14 mouse cellular contexts compared by ENCODE assay signal in genomic region chr13:53466189-53466866, GRCm38 (mm10). TPM values are rescaled to one million over a fixed set of nuclear protein-coding genes. Genes with fewer than 3 reads are reported as not detected.
A peak's percentile ranks its signal among the peaks of the same experiment; 100 is the strongest.
DNase-seq lines count a peak whose midpoint lies in the region; ATAC-seq and TF ChIP-seq lines count a peak whose summit lies in the region.
"Had no signal": no experiment of that assay in that cellular context is flagged by ENCODE, and none has a peak within 500 bp of the region (broad histone marks: within the 10 kb centered on the region; RNA-seq: fewer than 3 reads in every experiment).

No protein-coding gene starts in this region.

- 13% methylated on average over 18 of the region's 18 CpGs for WGBS in heart, embryonic 13.5 days
- WGBS in heart, adult 2 months: 16% methylated on average over 18 of the region's 18 CpGs
- 2% methylated on average over 18 of the region's 18 CpGs for WGBS in hindbrain, embryonic 10.5 days
- WGBS in limb, embryonic 14.5 days: 7% methylated on average over 18 of the region's 18 CpGs

- no peak for TF ChIP-seq CTCF in heart, adult 2 months (IDR thresholded peaks at IDR 0.05)

- no peaks in the 10 kb centered on the region for H3K36me3 ChIP-seq in heart, embryonic 13.5 days
- no peaks in the 10 kb centered on the region for H3K36me3 ChIP-seq in heart, adult 2 months (ENCODE audit: control insufficient read depth, insufficient read depth, low read length)
- peaks cover 5% of the 10 kb centered on the region; the same call in 1 of the 2 replicates for H3K36me3 ChIP-seq in hindbrain, embryonic 10.5 days
- no peaks in the 10 kb centered on the region for H3K36me3 ChIP-seq in limb, embryonic 14.5 days (ENCODE audit: control insufficient read depth, insufficient read depth, low read length)
- H3K36me3 ChIP-seq: intestine, embryonic 15.5 days; liver, embryonic 15.5 days had no signal

- intact Hi-C loops in heart, adult 2 months (cut with DNase I): loop anchor here (5.0 kb wide), 1 partner anchor 126 kb away; no protein-coding TSS in a partner anchor
- intact Hi-C loops in left cerebral cortex, postnatal 4 days (cut with DNase I): loop anchor here (10.0 kb wide), 1 partner anchor 128 kb away; no protein-coding TSS in a partner anchor

- DNase-seq in heart, adult 2 months: no peak
- DNase-seq in embryo, embryonic 9.5 days (ENCODE audit: extremely low spot score): peak; percentile 46
- DNase-seq in hindbrain, embryonic 10.5 days (ENCODE audit: low spot score): peak; percentile 43
- no peak for DNase-seq in limb, embryonic 14.5 days (ENCODE audit: low spot score)
- no peak for DNase-seq in spleen, postnatal 4 days (ENCODE audit: low spot score in 2 of 2)
- no peak for DNase-seq in kidney, adult 9 months
- DNase-seq in left cerebral cortex, postnatal 4 days: no peak
- DNase-seq: cerebellum, adult 9-11 months; gastrocnemius, adult 2 months; kidney, postnatal 4 days had no signal

- no peaks in the 10 kb centered on the region for H3K9me3 ChIP-seq in heart, embryonic 13.5 days
- no peaks in the 10 kb centered on the region for H3K9me3 ChIP-seq in hindbrain, embryonic 10.5 days
- H3K9me3 ChIP-seq in limb, embryonic 14.5 days (ENCODE audit: control insufficient read depth, low read length): no peaks in the 10 kb centered on the region
- H3K9me3 ChIP-seq: intestine, embryonic 15.5 days; liver, embryonic 15.5 days had no signal

- TF ChIP-seq EP300 in heart, adult 2 months (IDR thresholded peaks at IDR 0.05; ENCODE audit: insufficient read depth, low read depth, low read length): no peak

- no peak for TF ChIP-seq POLR2A in heart, adult 2 months (IDR thresholded peaks at IDR 0.05; ENCODE audit: insufficient read depth, low read depth, low read length)
- TF ChIP-seq POLR2A in limb, embryonic 14.5 days (IDR thresholded peaks at IDR 0.05; ENCODE audit: borderline replicate concordance, extremely low read depth, insufficient read depth, insufficient read length): no peak

- H3K4me2 ChIP-seq in heart, embryonic 13.5 days: peak overlapping the region; percentile 66
- H3K4me2 ChIP-seq in limb, embryonic 14.5 days (replicated peaks; ENCODE audit: low read depth, low read length, severe bottlenecking): peak overlapping the region; percentile 44
- H3K4me2 ChIP-seq: intestine, embryonic 15.5 days; liver, embryonic 15.5 days had no signal

- no peak for ATAC-seq in heart, embryonic 13.5 days (ENCODE audit: extremely low read depth, insufficient number of reproducible peaks, low FRiP score, low TSS enrichment)
- ATAC-seq in limb, embryonic 14.5 days (ENCODE audit: low FRiP score, low read depth): no peak
- ATAC-seq: intestine, embryonic 15.5 days had no signal

- H3K79me2 ChIP-seq in heart, adult 2 months (replicated peaks; ENCODE audit: control insufficient read depth, insufficient read depth, low read length): no peaks in the 10 kb centered on the region

- peaks cover 99% of the 10 kb centered on the region for H3K27me3 ChIP-seq in heart, embryonic 13.5 days (replicated peaks)
- peaks cover 8% of the 10 kb centered on the region; the same call in 1 of the 2 replicates for H3K27me3 ChIP-seq in heart, adult 2 months (ENCODE audit: control insufficient read depth, insufficient read depth, low read length)
- H3K27me3 ChIP-seq in hindbrain, embryonic 10.5 days (ENCODE audit: insufficient read depth, poor library complexity, severe bottlenecking): peaks cover 100% of the 10 kb centered on the region
- peaks cover 72% of the 10 kb centered on the region for H3K27me3 ChIP-seq in limb, embryonic 14.5 days (ENCODE audit: control insufficient read depth, insufficient read depth, low read length)

- H3K27ac ChIP-seq in heart, embryonic 13.5 days (replicated peaks): no peak overlapping the region
- no peak overlapping the region for H3K27ac ChIP-seq in heart, adult 2 months
- peak overlapping the region; percentile 89 for H3K27ac ChIP-seq in hindbrain, embryonic 10.5 days
- no peak overlapping the region for H3K27ac ChIP-seq in limb, embryonic 14.5 days (replicated peaks; ENCODE audit: low read depth, low read length)
- H3K27ac ChIP-seq: gastrocnemius, adult 2 months; intestine, embryonic 15.5 days; liver, embryonic 15.5 days had no signal

- H3K9ac ChIP-seq in heart, embryonic 13.5 days: peak overlapping the region; percentile 70
- no peak overlapping the region for H3K9ac ChIP-seq in heart, adult 2 months (ENCODE audit: low read depth, low read length)
- H3K9ac ChIP-seq in limb, embryonic 14.5 days (ENCODE audit: low read depth, low read length, severe bottlenecking): peak overlapping the region; percentile 28; the same call in 1 of the 2 replicates
- H3K9ac ChIP-seq: intestine, embryonic 15.5 days; liver, embryonic 15.5 days had no signal

- H3K4me1 ChIP-seq in heart, embryonic 13.5 days: peaks cover 48% of the 10 kb centered on the region
- no peaks in the 10 kb centered on the region for H3K4me1 ChIP-seq in heart, adult 2 months (ENCODE audit: control insufficient read depth, insufficient read depth, low read length)
- peaks cover 86% of the 10 kb centered on the region for H3K4me1 ChIP-seq in hindbrain, embryonic 10.5 days (replicated peaks)
- peaks cover 11% of the 10 kb centered on the region for H3K4me1 ChIP-seq in limb, embryonic 14.5 days (ENCODE audit: control insufficient read depth, insufficient read depth, low read length)
- H3K4me1 ChIP-seq: liver, embryonic 15.5 days had no signal

- H3K4me3 ChIP-seq in heart, embryonic 13.5 days: peak overlapping the region; percentile 44
- H3K4me3 ChIP-seq in heart, adult 2 months: no peak overlapping the region
- H3K4me3 ChIP-seq in hindbrain, embryonic 10.5 days: peak overlapping the region; percentile 54
- H3K4me3 ChIP-seq in limb, embryonic 14.5 days (replicated peaks; ENCODE audit: low read length): peak overlapping the region; percentile 22
- H3K4me3 ChIP-seq: gastrocnemius, adult 2 months; intestine, embryonic 15.5 days; liver, embryonic 15.5 days had no signal

RNA-seq across cellular contexts. Expression of gene Msx2, which starts 6.5 kb away (rescaled TPM):
- polyA plus RNA-seq in heart, embryonic 13.5 days (2015; fragmentation: Nextera tagmentation; extraction: Ambion mirVana): 3.6 and 4.4 TPM in 2 replicates
- total RNA-seq in heart, adult 2 months (2021): under 1 TPM; 0.30 to 0.94 TPM
- 0.23 and 0.31 TPM in 2 replicates for polyA plus RNA-seq in heart, adult 2 months (2012; rRNA removed)
- polyA plus RNA-seq in hindbrain, embryonic 10.5 days (2016; fragmentation: Nextera tagmentation; extraction: Ambion mirVana): 45.5 and 57.9 TPM in 2 replicates
- 17.5 and 18.2 TPM in 2 replicates for polyA plus RNA-seq in limb, embryonic 14.5 days (2012; rRNA removed)
- polyA plus RNA-seq in limb, embryonic 14.5 days (2014; fragmentation: Nextera tagmentation; extraction: Ambion mirVana): 19.4 and 28.3 TPM in 2 replicates
- under 1 TPM; 0.60 to 0.74 TPM for total RNA-seq in left cerebral cortex, postnatal 4 days (2021)
- total RNA-seq: gastrocnemius, adult 2 months; megakaryocyte-erythroid progenitor cell, adult 5-6 weeks had no signal
- polyA plus RNA-seq: liver, embryonic 15.5 days had no signal

Comparison
In these comparisons a context has a peak if more than half of its experiments do, and no peak if none do; other contexts are left out.
1. DNase-seq: peak in embryo, embryonic 9.5 days (single experiment) and hindbrain, embryonic 10.5 days (single experiment); none in heart, adult 2 months (0 of 2), limb, embryonic 14.5 days (single experiment), spleen, postnatal 4 days (0 of 2), kidney, adult 9 months (single experiment) and left cerebral cortex, postnatal 4 days (single experiment).